Mouse (Mus musculus) layer of hippocampus, adult 9-10 months (tissue): ENCODE measurements around the gene Tprg.

Experiments used
- DNase-seq: peaks from one replicate; pipeline ENCODE4 v3.0.0; 2022; ENCODE audit warnings: low spot score

Gene Tprg

GRCm38 (mm10) chr16:25286517-25286916 is at the start of gene Tprg:
TSS of gene Tprg (plus strand) at chr16:25286817.
- DNase-seq, result no peak

- no peak for DNase-seq
Measured at GRCm38 (mm10) chr16:25238274-25239050, 48.2 kb upstream of the Tprg start.

GRCm38 (mm10) chr16:25248889-25249288 is 37.7 kb upstream of the Tprg start:
- no peak for DNase-seq

- no peak for DNase-seq
Measured at GRCm38 (mm10) chr16:25250129-25250749, 36.4 kb upstream of the Tprg start.

- no peak for DNase-seq
Measured at GRCm38 (mm10) chr16:25251080-25251479, 35.5 kb upstream of the Tprg start.

- no peak for DNase-seq
Measured at GRCm38 (mm10) chr16:25254646-25255045, 32.0 kb upstream of the Tprg start.

GRCm38 (mm10) chr16:25255186-25255585 is 31.4 kb upstream of the Tprg start:
- DNase-seq, result peak; percentile 53

- peak; percentile 83 for DNase-seq
Measured at GRCm38 (mm10) chr16:25255603-25256260, 30.9 kb upstream of the Tprg start.

GRCm38 (mm10) chr16:25262306-25262705 is 24.3 kb upstream of the Tprg start:
- DNase-seq, result no peak

- DNase-seq, result no peak
Measured at GRCm38 (mm10) chr16:25262965-25263364, 23.7 kb upstream of the Tprg start.

GRCm38 (mm10) chr16:25263520-25264149 is 23.0 kb upstream of the Tprg start:
- peak; percentile 69 for DNase-seq

- DNase-seq, result no peak
Measured at GRCm38 (mm10) chr16:25265177-25265576, 21.4 kb upstream of the Tprg start.

GRCm38 (mm10) chr16:25268276-25268675 is 18.3 kb upstream of the Tprg start:
- DNase-seq, result no peak

- DNase-seq, result no peak
Measured at GRCm38 (mm10) chr16:25282563-25282962, 4.1 kb upstream of the Tprg start.

GRCm38 (mm10) chr16:25293753-25294152 is 7.1 kb downstream of the Tprg start:
- DNase-seq, result no peak

- DNase-seq, result no peak
Measured at GRCm38 (mm10) chr16:25295546-25295945, 8.9 kb downstream of the Tprg start.

GRCm38 (mm10) chr16:25296746-25297145 is 10.1 kb downstream of the Tprg start:
- no peak for DNase-seq

GRCm38 (mm10) chr16:25298204-25298603 is 11.6 kb downstream of the Tprg start:
- DNase-seq, result no peak

- no peak for DNase-seq
Measured at GRCm38 (mm10) chr16:25302616-25303015, 16.0 kb downstream of the Tprg start.

- DNase-seq, result peak; percentile 55
Measured at GRCm38 (mm10) chr16:25314006-25314405, 27.4 kb downstream of the Tprg start.

- DNase-seq, result no peak
Measured at GRCm38 (mm10) chr16:25315090-25315489, 28.5 kb downstream of the Tprg start.

- no peak for DNase-seq
Measured at GRCm38 (mm10) chr16:25325631-25326238, 39.1 kb downstream of the Tprg start.
